Mouse (Mus musculus) kidney, embryonic 16.5 days (tissue): Measurements from ENCODE around the gene Ctnnbl1. TPM values are rescaled to one million over a fixed set of nuclear protein-coding genes. Genes with fewer than 3 reads are reported as not detected.

Experiments
- ATAC-seq: fragments of 200-750 bp; cut with Nextera tagmentation; 2 replicates; pipeline ENCODE4 v1.8.0; 2017; ENCODE audit warnings: moderate TSS enrichment; ENCODE audit not compliant: low FRiP score, low TSS enrichment
- H3K27ac ChIP-seq: fragments of 300-500 bp; sonication (generic); 2 replicates; pipeline ENCODE4 v1.5.1; 2014; ENCODE audit warnings: low read length
- H3K27me3 ChIP-seq: fragments of 300-500 bp; sonication (generic); 2 replicates; pipeline ENCODE4 v1.6.1; 2014; ENCODE audit warnings: low read length, control low read depth, mixed read lengths; ENCODE audit not compliant: insufficient read depth
- H3K36me3 ChIP-seq: fragments of 300-500 bp; sonication (generic); 2 replicates; pipeline ENCODE4 v1.6.1; 2014; ENCODE audit warnings: low read length, control low read depth, mixed read lengths; ENCODE audit not compliant: insufficient read depth
- H3K4me1 ChIP-seq: fragments of 300-500 bp; sonication (generic); 2 replicates; pipeline ENCODE4 v1.6.1; 2014; ENCODE audit warnings: low read length, control low read depth, mixed read lengths; ENCODE audit not compliant: insufficient read depth
- H3K4me2 ChIP-seq: fragments of 300-500 bp; sonication (generic); replicated peaks from 2 replicates; pipeline ENCODE4 v1.6.1; 2014; ENCODE audit warnings: low read depth, low read length
- H3K4me3 ChIP-seq: fragments of 300-500 bp; sonication (generic); 2 replicates; pipeline ENCODE4 v1.5.1; 2014; ENCODE audit warnings: mild to moderate bottlenecking, low read length
- H3K9ac ChIP-seq: fragments of 300-500 bp; sonication (generic); replicated peaks from 2 replicates; pipeline ENCODE4 v1.6.1; 2014; ENCODE audit warnings: low read length
- H3K9me3 ChIP-seq: fragments of 300-500 bp; sonication (generic); 2 replicates; pipeline ENCODE4 v1.6.1; 2016; ENCODE audit warnings: low read length, control low read depth
- WGBS: fragments of 180-500 bp; shearing (Covaris S2); extraction: QIAGEN DNeasy Blood & Tissue Kit; methylation state at CpG from one replicate; pipeline ENCODE4 v1.1.7; 2014; 5-methylcytosine and 5-hydroxymethylcytosine counted together
- polyA plus RNA-seq: library from polyadenylated mRNA; unstranded; fragments of >200 nt; fragmentation: Nextera tagmentation; extraction: Ambion mirVana; gene quantifications from 2 replicates; pipeline ENCODE4 v1.2.1, GENCODE M21; 2015

Ctnnbl1 gene
- polyA plus RNA-seq, 1 experiment from 2014 or later, result 72.0 TPM

DNA sequence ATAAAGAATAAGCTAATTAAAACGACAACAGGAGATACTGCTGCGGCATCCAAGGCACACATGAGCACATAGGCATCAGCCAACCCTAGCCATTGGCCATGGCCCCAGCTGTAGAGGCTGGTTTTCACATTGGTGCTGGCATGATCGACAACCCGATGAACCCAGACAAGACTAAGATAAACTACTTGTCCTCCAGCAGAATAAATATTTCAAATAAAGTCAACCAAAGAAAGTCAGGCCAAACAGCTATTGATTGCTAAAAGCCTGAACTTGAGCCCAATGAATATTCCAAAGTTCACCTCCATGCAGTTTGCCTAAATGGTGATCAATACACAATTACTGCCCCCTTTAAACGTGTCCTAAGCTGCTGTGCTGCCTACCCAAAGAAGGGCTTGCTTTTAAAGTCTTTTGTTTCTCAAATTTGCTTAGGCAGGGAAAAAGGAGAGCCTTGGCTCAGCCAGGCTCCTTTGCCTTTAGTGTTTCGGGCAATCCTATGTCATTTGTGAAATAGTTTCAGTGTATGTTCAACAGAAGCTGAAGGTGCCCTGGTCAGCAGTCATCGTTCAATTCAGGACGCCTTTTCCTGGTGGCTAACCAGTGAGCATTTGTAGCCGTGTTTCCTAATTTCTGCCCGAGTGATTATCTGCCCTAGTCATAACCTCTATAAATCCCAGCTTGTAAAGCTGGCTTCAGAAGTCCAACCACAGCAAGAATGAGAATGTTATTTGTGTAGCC, 93.6 kb downstream of the Ctnnbl1 start:
- WGBS, result 52% methylated on average over 10 of the region's 10 CpGs
- Histone ChIP-seq H3K4me1 (peaks cover 8% of the 10 kb centered on the region), H3K27me3 (no peaks in the 10 kb centered on the region)

DNA sequence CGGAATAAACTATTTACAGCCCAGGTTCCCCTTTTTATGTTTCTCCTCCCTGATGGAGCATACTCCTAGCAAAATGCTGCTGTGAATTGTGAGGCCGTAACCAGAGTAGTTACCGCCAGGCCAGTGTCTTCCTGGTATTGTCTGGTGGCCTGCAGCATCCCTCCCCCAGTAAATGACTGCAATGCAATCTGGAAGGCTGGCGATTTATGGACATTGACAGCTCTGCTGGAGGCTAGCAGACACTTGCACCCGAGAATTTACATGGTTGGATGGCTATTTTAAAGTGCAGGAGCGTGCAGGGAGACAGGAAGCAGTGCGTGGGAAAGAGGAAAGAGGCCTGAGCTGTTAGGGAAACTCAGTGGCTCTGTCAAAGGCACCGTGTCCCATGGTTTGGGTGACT, 99.8 kb downstream of the Ctnnbl1 start:
- WGBS, result 19% methylated on average over 8 of the region's 8 CpGs
- no peak overlapping the region for H3K4me3 ChIP-seq
- peaks cover 21% of the 10 kb centered on the region for H3K4me1 ChIP-seq
- no peak overlapping the region for H3K4me2 ChIP-seq
- no peak overlapping the region for H3K9ac ChIP-seq
- H3K27ac ChIP-seq, result peak overlapping the region; percentile 63; the same call in 1 of the 2 replicates
- peaks cover 12% of the 10 kb centered on the region; the same call in 1 of the 2 replicates for H3K36me3 ChIP-seq
- no peaks in the 10 kb centered on the region for H3K27me3 ChIP-seq
- peak; percentile 49; the same call in 1 of the 2 replicates for ATAC-seq
- no peaks in the 10 kb centered on the region for H3K9me3 ChIP-seq

More for the DNA sequence above, 93.6 kb downstream of the Ctnnbl1 start:
- ATAC-seq, result no peak
- H3K4me2 ChIP-seq, result no peak overlapping the region
- H3K9me3 ChIP-seq, result no peaks in the 10 kb centered on the region
- H3K27ac ChIP-seq, result no peak overlapping the region
- no peak overlapping the region for H3K9ac ChIP-seq
- 0 out of 2 replicates have a peak, but pooled peaks cover 2% of the 10 kb centered on the region for H3K36me3 ChIP-seq
- no peak overlapping the region for H3K4me3 ChIP-seq

DNA sequence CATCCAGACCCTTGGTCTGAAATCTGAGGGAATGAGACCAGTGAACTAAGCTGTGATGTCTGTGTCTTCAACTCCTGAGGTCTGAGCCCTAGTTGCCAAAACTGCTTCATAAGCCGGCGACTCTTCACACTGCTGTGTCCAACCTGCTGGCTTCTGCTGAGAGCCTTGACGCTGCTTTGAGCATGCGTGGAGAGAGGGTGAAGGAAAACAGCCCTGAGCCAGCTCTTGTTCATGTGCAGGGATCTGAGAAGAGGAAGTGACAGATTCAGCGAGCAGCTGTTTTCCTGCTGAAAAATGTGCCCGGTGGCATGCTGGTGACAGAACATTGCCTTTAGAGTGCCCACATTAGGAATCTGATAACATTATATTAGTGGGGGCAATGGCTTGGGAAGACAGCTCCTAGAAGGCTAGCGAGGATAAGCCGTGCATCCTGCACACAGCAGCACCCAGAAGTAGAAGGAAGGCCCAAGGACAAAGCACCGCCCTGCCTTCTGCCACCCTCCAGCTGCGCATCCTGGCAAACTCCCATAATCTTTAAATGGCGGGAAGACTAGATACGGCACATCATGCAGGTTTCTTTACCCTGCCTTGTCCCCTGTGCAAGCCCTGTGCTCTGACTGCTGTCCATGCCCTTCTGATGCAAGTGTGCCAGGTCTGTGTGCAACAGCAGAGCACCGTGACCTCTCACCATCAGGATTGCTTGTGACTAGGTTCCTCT, 101.2 kb downstream of the Ctnnbl1 start:
- no peak overlapping the region for H3K9ac ChIP-seq
- H3K36me3 ChIP-seq, result peaks cover 12% of the 10 kb centered on the region; the same call in 1 of the 2 replicates
- H3K4me2 ChIP-seq, result no peak overlapping the region
- no peak overlapping the region for H3K27ac ChIP-seq
- no peak for ATAC-seq
- H3K4me1 ChIP-seq, result peaks cover 21% of the 10 kb centered on the region
- H3K4me3 ChIP-seq, result no peak overlapping the region
- no peaks in the 10 kb centered on the region for H3K27me3 ChIP-seq
- no peaks in the 10 kb centered on the region for H3K9me3 ChIP-seq
- WGBS, result 88% methylated on average over 13 of the region's 13 CpGs

DNA sequence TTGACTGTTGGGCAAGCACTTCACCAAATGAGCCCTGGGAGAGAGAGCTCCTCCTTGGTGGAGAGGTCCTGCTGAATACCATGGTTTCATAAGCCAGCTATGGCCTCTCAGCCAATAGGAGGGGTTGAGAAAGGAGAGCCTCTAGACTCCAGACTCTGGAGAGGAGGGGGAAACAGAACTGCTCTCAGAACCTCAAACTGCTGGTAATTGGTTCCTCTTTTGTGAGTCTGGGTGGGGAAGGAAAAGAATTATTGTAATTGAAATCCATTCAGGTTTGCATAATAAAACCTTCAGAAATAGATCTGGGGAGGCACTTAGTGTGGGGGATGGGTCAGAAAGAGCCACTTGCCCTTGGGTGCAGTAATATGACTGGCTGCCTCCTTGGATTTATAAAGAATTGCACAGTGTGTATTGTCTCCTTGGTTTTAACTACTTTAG, 103.5 kb downstream of the Ctnnbl1 start:
- peaks cover 21% of the 10 kb centered on the region for H3K4me1 ChIP-seq
- no peak overlapping the region for H3K9ac ChIP-seq
- no peak; the same call in 1 of the 2 replicates for ATAC-seq
- no peak overlapping the region for H3K4me2 ChIP-seq
- no peak overlapping the region for H3K27ac ChIP-seq
- H3K36me3 ChIP-seq, result peaks cover 11% of the 10 kb centered on the region; the same call in 1 of the 2 replicates
- H3K27me3 ChIP-seq, result no peaks in the 10 kb centered on the region
- no peaks in the 10 kb centered on the region for H3K9me3 ChIP-seq
- no peak overlapping the region for H3K4me3 ChIP-seq

DNA sequence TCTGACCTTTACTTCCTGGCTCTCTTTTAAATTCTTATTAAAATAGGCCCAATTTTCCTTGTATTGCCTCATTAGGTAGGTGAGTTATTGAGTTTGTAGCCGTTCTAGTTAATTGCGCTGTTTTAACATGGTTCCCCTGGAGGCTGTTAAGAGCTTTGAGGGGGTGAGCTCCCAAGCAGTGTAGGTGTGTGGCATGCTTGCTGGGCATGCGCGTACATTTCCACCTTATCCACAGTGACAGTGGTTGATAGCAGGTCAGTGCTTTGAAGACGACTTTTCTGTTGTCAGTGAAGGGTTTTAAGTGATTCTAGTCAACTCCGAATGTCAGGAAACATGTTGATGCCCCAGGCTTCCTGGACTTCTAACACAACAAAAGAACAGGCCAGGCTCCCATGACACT, 103.9 kb downstream of the Ctnnbl1 start:
- Histone ChIP-seq H3K36me3 (peaks cover 10% of the 10 kb centered on the region; the same call in 1 of the 2 replicates), H3K4me2 (no peak overlapping the region), H3K4me1 (peaks cover 21% of the 10 kb centered on the region), H3K4me3 (no peak overlapping the region), H3K27me3 (no peaks in the 10 kb centered on the region), H3K9ac (no peak overlapping the region), H3K27ac (no peak overlapping the region), H3K9me3 (no peaks in the 10 kb centered on the region)
- 37% methylated on average over 6 of the region's 6 CpGs for WGBS
- no peak for ATAC-seq

DNA sequence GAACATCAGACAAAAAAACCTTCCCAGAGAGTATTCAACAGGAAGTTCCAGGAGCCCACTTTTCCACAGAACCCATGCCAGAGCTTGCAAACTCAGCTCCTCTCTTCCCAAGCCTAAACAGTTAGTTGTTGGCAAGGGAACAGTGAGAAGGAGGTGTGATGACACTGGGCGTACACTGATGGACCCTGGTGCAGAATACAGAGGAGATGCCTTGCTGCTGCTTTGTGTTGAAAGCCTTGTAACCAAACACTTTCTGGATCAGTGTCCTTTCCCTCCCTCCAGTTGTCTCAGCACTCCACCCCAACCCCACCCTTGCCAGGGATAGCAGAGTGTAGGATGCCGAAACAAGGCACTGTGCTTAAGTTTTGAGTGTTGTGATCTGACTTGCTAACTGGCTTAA, 107.5 kb downstream of the Ctnnbl1 start:
- no peak overlapping the region for H3K4me3 ChIP-seq
- H3K4me2 ChIP-seq, result no peak overlapping the region
- no peak overlapping the region for H3K9ac ChIP-seq
- no peak for ATAC-seq
- WGBS, result 81% methylated on average over 2 of the region's 2 CpGs
- no peaks in the 10 kb centered on the region for H3K9me3 ChIP-seq
- no peaks in the 10 kb centered on the region for H3K36me3 ChIP-seq
- peaks cover 8% of the 10 kb centered on the region; the same call in 1 of the 2 replicates for H3K4me1 ChIP-seq
- H3K27ac ChIP-seq, result no peak overlapping the region
- no peaks in the 10 kb centered on the region for H3K27me3 ChIP-seq

DNA sequence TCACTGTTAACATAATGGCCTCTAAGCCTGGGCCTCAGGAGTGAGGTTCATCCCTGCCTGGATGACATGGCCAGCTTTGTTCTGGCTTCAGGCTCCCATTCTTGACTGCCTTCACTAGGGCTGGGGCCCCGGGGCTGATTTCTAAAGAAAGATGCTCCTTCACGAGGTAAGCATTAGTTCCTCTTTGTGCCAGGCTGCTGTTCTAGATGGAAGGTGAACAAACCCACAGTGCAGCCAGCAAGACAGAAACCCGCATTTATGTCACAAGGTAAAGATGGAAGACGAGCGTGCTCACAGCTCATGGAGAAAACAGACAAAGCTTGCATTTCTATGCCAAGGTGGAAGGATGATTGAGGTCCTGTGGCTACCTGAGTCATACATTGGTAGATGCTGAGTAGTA, 108.6 kb downstream of the Ctnnbl1 start:
- WGBS, result 93% methylated on average over 5 of the region's 5 CpGs
- Histone ChIP-seq H3K27me3 (no peaks in the 10 kb centered on the region), H3K4me2 (no peak overlapping the region), H3K4me3 (no peak overlapping the region), H3K27ac (no peak overlapping the region), H3K9ac (no peak overlapping the region), H3K4me1 (peaks cover 7% of the 10 kb centered on the region; the same call in 1 of the 2 replicates), H3K9me3 (no peaks in the 10 kb centered on the region), H3K36me3 (no peaks in the 10 kb centered on the region)
- no peak for ATAC-seq

DNA sequence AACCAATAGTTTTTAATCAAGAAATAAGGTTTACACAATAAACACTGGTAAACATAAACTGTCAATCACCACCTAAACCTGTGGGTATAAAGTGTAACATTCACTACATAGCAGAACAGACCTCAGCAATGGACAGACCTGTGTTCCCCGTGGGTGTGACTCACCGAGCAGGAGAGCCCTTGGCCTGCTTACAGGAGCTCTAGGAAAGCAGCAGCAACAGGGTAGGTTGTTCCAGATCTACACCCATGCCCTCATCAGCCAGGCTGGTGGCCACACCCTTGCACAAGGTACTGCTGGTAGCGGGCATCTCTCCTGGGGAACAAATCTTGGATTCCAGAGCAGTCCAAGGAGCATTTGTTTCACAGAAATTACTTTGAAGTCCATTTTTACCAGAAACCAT, 115.9 kb downstream of the Ctnnbl1 start:
- Histone ChIP-seq H3K4me1 (peaks cover 2% of the 10 kb centered on the region; the same call in 1 of the 2 replicates), H3K4me3 (no peak overlapping the region), H3K36me3 (no peaks in the 10 kb centered on the region), H3K9ac (no peak overlapping the region), H3K27me3 (no peaks in the 10 kb centered on the region), H3K9me3 (no peaks in the 10 kb centered on the region), H3K4me2 (no peak overlapping the region), H3K27ac (no peak overlapping the region)
- 72% methylated on average over 3 of the region's 3 CpGs for whole genome bisulfite sequencing
- no peak for ATAC-seq

DNA sequence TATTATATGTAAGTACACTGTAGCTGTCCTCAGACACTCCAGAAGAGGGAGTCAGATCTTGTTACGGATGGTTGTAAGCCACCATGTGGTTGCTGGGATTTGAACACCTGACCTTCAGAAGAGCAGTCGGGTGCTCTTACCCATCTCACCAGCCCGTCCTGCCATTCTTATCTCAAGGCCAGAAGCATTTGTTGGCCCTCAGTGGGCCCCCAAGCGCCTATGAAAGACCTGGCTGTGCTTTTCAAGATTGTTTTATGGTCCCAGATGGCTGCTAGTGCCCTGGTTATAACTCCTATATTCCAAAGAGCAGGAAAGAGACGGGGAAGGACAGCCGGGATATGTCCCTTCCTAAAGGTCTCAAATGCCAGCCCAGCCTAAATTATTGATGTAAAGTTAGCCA, 118.6 kb downstream of the Ctnnbl1 start:
- ATAC-seq, result no peak

DNA sequence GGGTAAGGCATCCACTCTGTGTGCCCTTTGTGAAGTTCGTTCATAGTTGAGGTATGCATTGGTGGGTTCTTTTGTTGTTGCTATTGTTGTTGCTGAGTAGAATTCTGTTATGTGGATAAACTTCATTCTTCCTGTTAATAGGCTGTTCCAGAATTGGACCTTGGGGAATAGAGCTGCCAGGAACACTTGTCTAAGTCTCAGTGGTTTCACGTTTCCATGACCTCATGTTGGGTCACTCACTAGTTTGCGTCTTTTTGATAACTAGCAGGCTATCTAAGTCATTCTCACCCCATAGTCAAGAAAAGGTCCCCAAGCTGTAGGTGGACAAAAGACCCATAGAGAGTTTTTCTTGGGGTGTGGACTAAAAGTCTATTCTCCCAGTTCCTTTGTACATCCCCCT, 120.3 kb downstream of the Ctnnbl1 start:
- no peak overlapping the region for H3K27ac ChIP-seq
- no peaks in the 10 kb centered on the region for H3K9me3 ChIP-seq
- H3K4me1 ChIP-seq, result peaks cover 5% of the 10 kb centered on the region; the same call in 1 of the 2 replicates
- H3K36me3 ChIP-seq, result no peaks in the 10 kb centered on the region
- no peak overlapping the region for H3K4me3 ChIP-seq
- H3K4me2 ChIP-seq, result no peak overlapping the region
- no peak overlapping the region for H3K9ac ChIP-seq
- H3K27me3 ChIP-seq, result no peaks in the 10 kb centered on the region
- no peak for ATAC-seq
- 75% methylated on average over 3 of the region's 3 CpGs for WGBS

More for the DNA sequence above, 118.6 kb downstream of the Ctnnbl1 start:
- H3K36me3 ChIP-seq, result no peaks in the 10 kb centered on the region
- H3K27me3 ChIP-seq, result no peaks in the 10 kb centered on the region
- no peak overlapping the region for H3K4me3 ChIP-seq
- H3K4me2 ChIP-seq, result no peak overlapping the region
- no peaks in the 10 kb centered on the region for H3K9me3 ChIP-seq
- H3K27ac ChIP-seq, result no peak overlapping the region
- WGBS, result 60% methylated on average over 6 of the region's 6 CpGs
- peaks cover 5% of the 10 kb centered on the region; the same call in 1 of the 2 replicates for H3K4me1 ChIP-seq
- no peak overlapping the region for H3K9ac ChIP-seq
